Mouse (Mus musculus): ENCODE measurements at regions not wholly inside any gene's neighbourhood (a gene's known extent, or its start where the extent isn't known, plus 50 kb on each side); places are given as distances from the start of the nearest gene placed in this dataset.
A peak's percentile ranks its signal among the peaks of the same experiment; 100 is the strongest.
"Not testable (repeated sequence)": the region's sequence is repeated elsewhere in the genome, so short reads cannot be mapped to it uniquely, and the experiment has no call there.

- H3K4me3 ChIP-seq = no peak overlapping the region
- H3K36me3 ChIP-seq = no peaks in the 10 kb centered on the region
- 66% methylated on average over 4 of the region's 4 CpGs for WGBS
- no peaks in the 10 kb centered on the region for H3K27me3 ChIP-seq
- H3K4me1 ChIP-seq (replicated peaks) = no peaks in the 10 kb centered on the region
- H3K27ac ChIP-seq = no peak overlapping the region
- no peaks in the 10 kb centered on the region for H3K9me3 ChIP-seq
- ATAC-seq (ENCODE audit: low FRiP score) = no peak
- H3K4me2 ChIP-seq = no peak overlapping the region
- H3K9ac ChIP-seq = no peak overlapping the region
These were observed 164.2 kb upstream of the Rtl1 start for GRCm38 (mm10) chr12:109764293-109764692.

GRCm38 (mm10) chr12:109766602-109767001 lies 166.5 kb upstream of the Rtl1 start:
- H3K27ac ChIP-seq; ATAC-seq (ENCODE audit: low FRiP score); H3K9ac ChIP-seq; H3K27me3 ChIP-seq; H3K4me3 ChIP-seq; H3K4me2 ChIP-seq; H3K9me3 ChIP-seq; H3K36me3 ChIP-seq; H3K4me1 ChIP-seq (replicated peaks): not testable (repeated sequence)
- WGBS = 91% methylated on average over 5 of the region's 5 CpGs

- no peaks in the 10 kb centered on the region for H3K27me3 ChIP-seq
- no peaks in the 10 kb centered on the region for H3K9me3 ChIP-seq
- H3K27ac ChIP-seq = no peak overlapping the region
- no peak overlapping the region for H3K4me3 ChIP-seq
- no peak for ATAC-seq (ENCODE audit: low FRiP score)
- no peaks in the 10 kb centered on the region for H3K36me3 ChIP-seq
- H3K4me1 ChIP-seq (replicated peaks) = no peaks in the 10 kb centered on the region
- no peak overlapping the region for H3K4me2 ChIP-seq
- WGBS = 69% methylated on average over 2 of the region's 2 CpGs
- H3K9ac ChIP-seq = no peak overlapping the region
These were observed 172.4 kb upstream of the Rtl1 start for GRCm38 (mm10) chr12:109772543-109772942.

- H3K9ac ChIP-seq = no peak overlapping the region
- no peak overlapping the region for H3K4me2 ChIP-seq
- ATAC-seq (ENCODE audit: low FRiP score) = no peak
- no peaks in the 10 kb centered on the region for H3K9me3 ChIP-seq
- H3K4me1 ChIP-seq (replicated peaks) = no peaks in the 10 kb centered on the region
- H3K36me3 ChIP-seq = no peaks in the 10 kb centered on the region
- H3K27me3 ChIP-seq = no peaks in the 10 kb centered on the region
- no peak overlapping the region for H3K27ac ChIP-seq
- H3K4me3 ChIP-seq = no peak overlapping the region
- WGBS = 74% methylated on average over 3 of the region's 3 CpGs
These were observed 173.8 kb upstream of the Rtl1 start for GRCm38 (mm10) chr12:109773909-109774313.

- Histone ChIP-seq H3K27me3 (no peaks in the 10 kb centered on the region), H3K36me3 (no peaks in the 10 kb centered on the region), H3K4me1 (replicated peaks) (no peaks in the 10 kb centered on the region), H3K27ac (no peak overlapping the region), H3K4me2 (no peak overlapping the region), H3K9ac (no peak overlapping the region), H3K9me3 (no peaks in the 10 kb centered on the region), H3K4me3 (no peak overlapping the region)
- ATAC-seq (ENCODE audit: low FRiP score) = no peak
- WGBS = 91% methylated on average over 3 of the region's 3 CpGs
These were observed 198.7 kb upstream of the Rtl1 start for GRCm38 (mm10) chr12:109798846-109799245.

- H3K36me3 ChIP-seq = no peaks in the 10 kb centered on the region
- no peaks in the 10 kb centered on the region for H3K27me3 ChIP-seq
- H3K9ac ChIP-seq = no peak overlapping the region
- H3K4me3 ChIP-seq = no peak overlapping the region
- no peak overlapping the region for H3K4me2 ChIP-seq
- no peak overlapping the region for H3K27ac ChIP-seq
- 97% methylated on average over 1 of the region's 1 CpGs for WGBS
- ATAC-seq (ENCODE audit: low FRiP score) = no peak
- no peaks in the 10 kb centered on the region for H3K9me3 ChIP-seq
- H3K4me1 ChIP-seq (replicated peaks) = no peaks in the 10 kb centered on the region
These were observed 199.3 kb upstream of the Rtl1 start for GRCm38 (mm10) chr12:109799395-109799794.

GRCm38 (mm10) chr12:109827241-109827915 lies 227.2 kb upstream of the Rtl1 start:
- no peak overlapping the region for H3K27ac ChIP-seq
- no peak for ATAC-seq (ENCODE audit: low FRiP score)
- no peak overlapping the region for H3K9ac ChIP-seq
- H3K9me3 ChIP-seq = no peaks in the 10 kb centered on the region
- H3K4me3 ChIP-seq = no peak overlapping the region
- no peak overlapping the region for H3K4me2 ChIP-seq
- H3K27me3 ChIP-seq = no peaks in the 10 kb centered on the region; the same call in 1 of the 2 replicates
- H3K36me3 ChIP-seq = no peaks in the 10 kb centered on the region
- WGBS = 76% methylated on average over 10 of the region's 10 CpGs
- peaks cover 16% of the 10 kb centered on the region for H3K4me1 ChIP-seq (replicated peaks)

GRCm38 (mm10) chr12:109830303-109831020 lies 230.3 kb upstream of the Rtl1 start:
- no peak overlapping the region for H3K4me3 ChIP-seq
- H3K4me2 ChIP-seq = no peak overlapping the region
- H3K27me3 ChIP-seq = peaks cover 4% of the 10 kb centered on the region; the same call in 1 of the 2 replicates
- no peak for ATAC-seq (ENCODE audit: low FRiP score)
- H3K9ac ChIP-seq = no peak overlapping the region
- no peaks in the 10 kb centered on the region for H3K36me3 ChIP-seq
- 28% methylated on average over 16 of the region's 16 CpGs for WGBS
- no peaks in the 10 kb centered on the region for H3K9me3 ChIP-seq
- no peak overlapping the region for H3K27ac ChIP-seq
- H3K4me1 ChIP-seq (replicated peaks) = peaks cover 16% of the 10 kb centered on the region

- H3K9ac ChIP-seq = no peak overlapping the region
- H3K9me3 ChIP-seq = no peaks in the 10 kb centered on the region
- no peak for ATAC-seq (ENCODE audit: low FRiP score)
- peaks cover 4% of the 10 kb centered on the region; the same call in 1 of the 2 replicates for H3K27me3 ChIP-seq
- no peak overlapping the region for H3K4me2 ChIP-seq
- no peaks in the 10 kb centered on the region for H3K36me3 ChIP-seq
- peaks cover 9% of the 10 kb centered on the region for H3K4me1 ChIP-seq (replicated peaks)
- WGBS = 88% methylated on average over 10 of the region's 10 CpGs
- H3K4me3 ChIP-seq = no peak overlapping the region
- no peak overlapping the region for H3K27ac ChIP-seq
These were observed 232.8 kb upstream of the Rtl1 start for GRCm38 (mm10) chr12:109832964-109833363.

GRCm38 (mm10) chr12:109836521-109836920 lies 236.4 kb upstream of the Rtl1 start:
- peaks cover 4% of the 10 kb centered on the region; the same call in 1 of the 2 replicates for H3K27me3 ChIP-seq
- no peak overlapping the region for H3K27ac ChIP-seq
- H3K4me3 ChIP-seq = no peak overlapping the region
- no peak for ATAC-seq (ENCODE audit: low FRiP score)
- H3K36me3 ChIP-seq = no peaks in the 10 kb centered on the region
- no peak overlapping the region for H3K9ac ChIP-seq
- no peaks in the 10 kb centered on the region for H3K9me3 ChIP-seq
- H3K4me2 ChIP-seq = no peak overlapping the region
- WGBS = 89% methylated on average over 8 of the region's 8 CpGs
- peaks cover 19% of the 10 kb centered on the region for H3K4me1 ChIP-seq (replicated peaks)

- Histone ChIP-seq H3K9me3 (no peaks in the 10 kb centered on the region), H3K4me3 (no peak overlapping the region), H3K4me2 (no peak overlapping the region), H3K9ac (no peak overlapping the region), H3K4me1 (replicated peaks) (peaks cover 19% of the 10 kb centered on the region), H3K36me3 (no peaks in the 10 kb centered on the region), H3K27me3 (0 out of 2 replicates have a peak, but pooled peaks cover 7% of the 10 kb centered on the region), H3K27ac (peak overlapping the region; percentile 48; the same call in 1 of the 2 replicates)
- peak; percentile 75 for ATAC-seq (ENCODE audit: low FRiP score)
- WGBS = 31% methylated on average over 9 of the region's 9 CpGs
These were observed 239.0 kb upstream of the Rtl1 start for GRCm38 (mm10) chr12:109839126-109839587.

- 0 out of 2 replicates have a peak overlapping the region, but pooled peaks have one; percentile 8 for H3K9ac ChIP-seq
- no peaks in the 10 kb centered on the region for H3K36me3 ChIP-seq
- no peak overlapping the region for H3K4me3 ChIP-seq
- WGBS = 66% methylated on average over 14 of the region's 14 CpGs
- H3K4me2 ChIP-seq = no peak overlapping the region
- no peaks in the 10 kb centered on the region for H3K9me3 ChIP-seq
- peaks cover 23% of the 10 kb centered on the region for H3K4me1 ChIP-seq (replicated peaks)
- ATAC-seq (ENCODE audit: low FRiP score) = no peak
- 0 out of 2 replicates have a peak, but pooled peaks cover 5% of the 10 kb centered on the region for H3K27me3 ChIP-seq
- H3K27ac ChIP-seq = 0 out of 2 replicates have a peak overlapping the region, but pooled peaks have one; percentile 48
These were observed 239.9 kb upstream of the Rtl1 start for GRCm38 (mm10) chr12:109839946-109840524.
